Mouse (Mus musculus) forebrain, embryonic 10.5 days (tissue): ENCODE data around the gene Anp32e. TPM values are rescaled to one million over a fixed set of nuclear protein-coding genes. Genes with fewer than 3 reads are reported as not detected.
"Not testable (repeated sequence)": the region's sequence is repeated elsewhere in the genome, so short reads cannot be mapped to it uniquely, and the experiment has no call there.

ENCODE experiments used
- DNase-seq: peaks from one replicate; pipeline ENCODE4 v3.0.0-alpha.2; 2017; ENCODE audit warnings: low spot score; ENCODE audit errors: extremely low spot score
- H3K27ac ChIP-seq: fragments of 300-500 bp; sonication (generic); 2 replicates; pipeline ENCODE4 v1.5.1; 2016; ENCODE audit warnings: mild to moderate bottlenecking
- H3K27me3 ChIP-seq: fragments of 300-500 bp; sonication (generic); 2 replicates; pipeline ENCODE4 v1.6.1; 2016; ENCODE audit warnings: mild to moderate bottlenecking; ENCODE audit not compliant: poor library complexity, severe bottlenecking
- H3K36me3 ChIP-seq: fragments of 300-500 bp; sonication (generic); replicated peaks from 2 replicates; pipeline ENCODE4 v1.6.1; 2016; ENCODE audit warnings: mild to moderate bottlenecking, moderate library complexity
- H3K4me1 ChIP-seq: fragments of 300-500 bp; sonication (generic); 2 replicates; pipeline ENCODE4 v1.6.1; 2016
- H3K4me3 ChIP-seq: fragments of 300-500 bp; sonication (generic); 2 replicates; pipeline ENCODE4 v1.5.1; 2016; ENCODE audit warnings: mild to moderate bottlenecking, moderate library complexity
- H3K9me3 ChIP-seq: fragments of 300-500 bp; sonication (generic); 2 replicates; pipeline ENCODE4 v1.6.1; 2016; ENCODE audit warnings: mild to moderate bottlenecking, moderate library complexity
- WGBS: fragments of 180-500 bp; shearing (Covaris S2); methylation state at CpG from one replicate; pipeline ENCODE4 v1.1.7; 2016; 5-methylcytosine and 5-hydroxymethylcytosine counted together
- polyA plus RNA-seq: library from polyadenylated mRNA; unstranded; fragments of >200 nt; fragmentation: Nextera tagmentation; extraction: Ambion mirVana; gene quantifications from 2 replicates; pipeline ENCODE4 v1.2.1, GENCODE M21; 2016

Gene Anp32e
- polyA plus RNA-seq, 1 experiment from 2014 or later: 421 TPM

GRCm38 (mm10) chr3:95894317-95895160, 34.5 kb upstream of the Anp32e start:
- peak overlapping the region; percentile 85 for H3K27ac ChIP-seq
- DNase-seq: peak; percentile 43
- WGBS: 19% methylated on average over 16 of the region's 16 CpGs
- peaks cover 29% of the 10 kb centered on the region for H3K36me3 ChIP-seq
- H3K27me3 ChIP-seq: peaks cover 16% of the 10 kb centered on the region
- H3K4me1 ChIP-seq: peaks cover 44% of the 10 kb centered on the region
- no peaks in the 10 kb centered on the region for H3K9me3 ChIP-seq
- peak overlapping the region; percentile 82 for H3K4me3 ChIP-seq

- H3K4me3 ChIP-seq: peak overlapping the region; percentile 15; the same call in 1 of the 2 replicates
Observed at GRCm38 (mm10) chr3:95895501-95895900, 33.5 kb upstream of the Anp32e start.

DNA sequence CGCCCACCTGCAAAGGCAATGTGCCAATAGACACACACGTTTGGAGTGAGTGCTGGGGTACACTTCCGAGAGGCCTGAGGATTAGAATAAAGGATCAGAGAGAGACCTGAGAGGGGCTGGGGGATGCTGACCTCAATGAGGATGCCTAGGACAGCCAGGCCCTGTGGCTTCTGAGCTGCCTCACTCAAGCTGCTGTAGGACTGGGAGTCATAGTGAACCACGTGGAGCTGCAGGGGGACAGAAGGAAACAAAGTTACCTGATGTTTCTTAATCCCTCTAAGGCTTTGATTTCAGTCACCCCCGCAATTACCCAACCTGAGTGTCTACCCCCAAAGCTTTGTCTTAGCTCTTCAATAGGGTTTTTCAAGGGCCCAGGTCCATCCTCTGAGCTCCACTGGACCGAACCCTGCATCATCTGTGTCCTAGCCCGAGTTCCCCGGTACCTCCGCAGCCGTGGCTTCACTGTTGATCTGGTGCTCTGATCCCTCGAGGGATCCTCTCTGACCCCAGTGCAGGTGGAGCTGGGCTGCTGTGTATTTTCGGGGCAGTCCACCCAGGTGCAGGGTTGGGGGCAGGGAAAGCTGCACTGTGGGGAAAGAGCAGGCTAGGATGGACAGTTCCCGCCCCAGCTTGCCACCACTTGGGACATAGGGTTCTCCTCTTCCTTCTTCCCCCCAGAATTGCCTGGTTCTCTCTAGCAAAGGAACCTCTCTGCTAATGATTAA, 29.1 kb upstream of the Anp32e start:
- 81% methylated on average over 13 of the region's 13 CpGs for WGBS
- no peak for DNase-seq
- H3K4me1 ChIP-seq: peaks cover 52% of the 10 kb centered on the region
- no peaks in the 10 kb centered on the region for H3K27me3 ChIP-seq
- H3K27ac ChIP-seq: 0 out of 2 replicates have a peak overlapping the region, but pooled peaks have one; percentile 20
- H3K9me3 ChIP-seq: no peaks in the 10 kb centered on the region
- no peak overlapping the region; the same call in 1 of the 2 replicates for H3K4me3 ChIP-seq
- peaks cover 55% of the 10 kb centered on the region for H3K36me3 ChIP-seq

More at GRCm38 (mm10) chr3:95895501-95895900, 33.5 kb upstream of the Anp32e start:
- H3K27ac ChIP-seq, DNase-seq, H3K9me3 ChIP-seq: not testable (repeated sequence)
- H3K27me3 ChIP-seq: peaks cover 16% of the 10 kb centered on the region
- peaks cover 47% of the 10 kb centered on the region for H3K4me1 ChIP-seq
- H3K36me3 ChIP-seq: peaks cover 38% of the 10 kb centered on the region
- WGBS: 93% methylated on average over 7 of the region's 7 CpGs

GRCm38 (mm10) chr3:95901616-95902372, 27.3 kb upstream of the Anp32e start:
- H3K27ac ChIP-seq: peak overlapping the region; percentile 93
- no peaks in the 10 kb centered on the region for H3K9me3 ChIP-seq
- 69% methylated on average over 9 of the region's 9 CpGs for WGBS
- H3K4me1 ChIP-seq: peaks cover 61% of the 10 kb centered on the region
- H3K4me3 ChIP-seq: peak overlapping the region; percentile 60
- no peaks in the 10 kb centered on the region for H3K27me3 ChIP-seq
- DNase-seq: no peak
- peaks cover 48% of the 10 kb centered on the region for H3K36me3 ChIP-seq

DNA sequence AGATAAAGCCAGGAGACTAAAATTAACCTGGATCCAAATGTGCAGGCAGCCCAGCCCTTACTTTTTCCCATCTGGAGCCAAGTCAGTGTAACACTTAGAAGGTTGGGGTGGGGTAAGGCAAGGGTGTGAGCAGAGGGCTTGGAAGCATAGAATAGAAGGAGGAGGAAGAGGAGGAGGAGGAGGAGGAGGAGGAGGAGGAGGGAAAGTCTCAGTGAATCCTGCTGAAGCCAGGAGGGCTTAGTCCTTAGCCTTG, 26.7 kb upstream of the Anp32e start:
- peak overlapping the region; percentile 60 for H3K4me3 ChIP-seq
- peaks cover 66% of the 10 kb centered on the region for H3K4me1 ChIP-seq
- peaks cover 3% of the 10 kb centered on the region for H3K27me3 ChIP-seq
- no peaks in the 10 kb centered on the region for H3K9me3 ChIP-seq
- H3K27ac ChIP-seq: peak overlapping the region; percentile 93
- H3K36me3 ChIP-seq: peaks cover 48% of the 10 kb centered on the region
- DNase-seq: no peak

- no peaks in the 10 kb centered on the region for H3K9me3 ChIP-seq
- H3K36me3 ChIP-seq: peaks cover 45% of the 10 kb centered on the region
- peak overlapping the region; percentile 60 for H3K4me3 ChIP-seq
- H3K27ac ChIP-seq: peak overlapping the region; percentile 93
- peaks cover 67% of the 10 kb centered on the region for H3K4me1 ChIP-seq
- no peak for DNase-seq
- 35% methylated on average over 6 of the region's 6 CpGs for WGBS
- H3K27me3 ChIP-seq: peaks cover 7% of the 10 kb centered on the region
Observed at GRCm38 (mm10) chr3:95902643-95903042, 26.4 kb upstream of the Anp32e start.

- H3K4me3 ChIP-seq: peak overlapping the region; percentile 60
- H3K4me1 ChIP-seq: peaks cover 67% of the 10 kb centered on the region
- H3K9me3 ChIP-seq: no peaks in the 10 kb centered on the region
- DNase-seq: peak; percentile 52
- under 1% methylated on average over 15 of the region's 15 CpGs for WGBS
- H3K27me3 ChIP-seq: peaks cover 11% of the 10 kb centered on the region
- peaks cover 32% of the 10 kb centered on the region for H3K36me3 ChIP-seq
- peak overlapping the region; percentile 93 for H3K27ac ChIP-seq
Observed at GRCm38 (mm10) chr3:95903753-95904502, 25.1 kb upstream of the Anp32e start.

GRCm38 (mm10) chr3:95904568-95904967, 24.5 kb upstream of the Anp32e start, which contains the start of gene Car14:
Gene Car14 (minus strand): TSS chr3:95904691.
- peak; percentile 67 for DNase-seq
- H3K27me3 ChIP-seq: peaks cover 11% of the 10 kb centered on the region
- peak within 1 kb of the TSS; percentile 60 for H3K4me3 ChIP-seq
- H3K4me1 ChIP-seq: peaks cover 67% of the 10 kb centered on the region
- under 1% methylated on average over 15 of the region's 15 CpGs for WGBS
- H3K27ac ChIP-seq: peak within 1 kb of the TSS; percentile 93
- peaks cover 25% of the 10 kb centered on the region for H3K36me3 ChIP-seq
- no peaks in the 10 kb centered on the region for H3K9me3 ChIP-seq

- peak; percentile 74 for DNase-seq
- Histone ChIP-seq H3K9me3 (no peaks in the 10 kb centered on the region), H3K4me3 (peak overlapping the region; percentile 60), H3K27ac (peak overlapping the region; percentile 93), H3K27me3 (peaks cover 11% of the 10 kb centered on the region), H3K36me3 (peaks cover 18% of the 10 kb centered on the region), H3K4me1 (peaks cover 63% of the 10 kb centered on the region)
- WGBS: under 1% methylated on average over 18 of the region's 18 CpGs
Observed at GRCm38 (mm10) chr3:95905146-95905939, 23.7 kb upstream of the Anp32e start.

DNA sequence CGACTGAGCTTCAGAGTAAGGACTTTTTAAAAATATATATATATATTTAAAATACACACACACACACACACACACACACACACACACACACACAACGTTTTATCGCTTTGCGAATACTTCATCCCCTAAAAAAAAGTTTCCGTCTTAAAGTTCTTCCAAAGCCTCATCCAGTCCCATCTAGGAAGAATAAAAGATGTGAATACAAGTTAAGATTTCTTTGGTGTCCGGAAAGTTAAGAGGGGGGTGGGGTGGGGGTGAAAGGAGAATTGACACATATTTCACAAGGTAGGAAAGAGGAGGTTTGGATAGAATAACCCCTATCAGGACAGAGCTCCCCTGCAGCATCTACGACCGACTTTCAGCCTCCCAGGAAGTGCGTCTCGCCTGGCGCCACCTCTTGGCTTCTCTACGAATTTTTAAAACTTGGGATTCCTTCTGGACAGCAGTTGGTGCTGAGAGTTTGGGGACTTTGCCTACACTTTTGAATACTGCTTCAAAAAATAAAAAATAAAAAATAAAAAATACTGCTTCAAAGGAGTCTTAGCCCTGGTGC, 23.0 kb upstream of the Anp32e start:
- Histone ChIP-seq H3K9me3 (no peaks in the 10 kb centered on the region), H3K4me3 (peak overlapping the region; percentile 60), H3K4me1 (peaks cover 63% of the 10 kb centered on the region), H3K36me3 (peaks cover 13% of the 10 kb centered on the region), H3K27ac (peak overlapping the region; percentile 93), H3K27me3 (peaks cover 11% of the 10 kb centered on the region)
- DNase-seq: peak; percentile 65
- WGBS: 1% methylated on average over 12 of the region's 12 CpGs

- H3K27me3 ChIP-seq: peaks cover 11% of the 10 kb centered on the region
- H3K36me3 ChIP-seq: peaks cover 5% of the 10 kb centered on the region
- H3K4me1 ChIP-seq: peaks cover 55% of the 10 kb centered on the region
- no peaks in the 10 kb centered on the region for H3K9me3 ChIP-seq
- WGBS: under 1% methylated on average over 12 of the region's 12 CpGs
- peak overlapping the region; percentile 93 for H3K27ac ChIP-seq
- peak; percentile 72 for DNase-seq
- H3K4me3 ChIP-seq: peak overlapping the region; percentile 60
Observed at GRCm38 (mm10) chr3:95906860-95907259, 22.2 kb upstream of the Anp32e start.
